Mouse (Mus musculus) heart, postnatal 36 days (tissue): ENCODE data around the gene Adar. TPM values are rescaled to one million over a fixed set of nuclear protein-coding genes. Genes with fewer than 3 reads are reported as not detected.

Experiments used
- DNase-seq, 2 experiments: peaks; one replicate each; pipeline ENCODE4 v3.0.0; 2021 to 2022
- intact Hi-C: fragments of 180-260 bp; cut with DNase I; formaldehyde crosslinking; loops from one replicate; pipeline ENCODE4 v1.15.1; 2025
- total RNA-seq, 2 experiments: library from RNA; stranded (reverse); gene quantifications; 2 replicates each; pipeline ENCODE4 v1.2.3; 2021

Gene Adar
- total RNA-seq, 2 experiments from 2014 or later = 13.2 to 13.7 TPM

DNA sequence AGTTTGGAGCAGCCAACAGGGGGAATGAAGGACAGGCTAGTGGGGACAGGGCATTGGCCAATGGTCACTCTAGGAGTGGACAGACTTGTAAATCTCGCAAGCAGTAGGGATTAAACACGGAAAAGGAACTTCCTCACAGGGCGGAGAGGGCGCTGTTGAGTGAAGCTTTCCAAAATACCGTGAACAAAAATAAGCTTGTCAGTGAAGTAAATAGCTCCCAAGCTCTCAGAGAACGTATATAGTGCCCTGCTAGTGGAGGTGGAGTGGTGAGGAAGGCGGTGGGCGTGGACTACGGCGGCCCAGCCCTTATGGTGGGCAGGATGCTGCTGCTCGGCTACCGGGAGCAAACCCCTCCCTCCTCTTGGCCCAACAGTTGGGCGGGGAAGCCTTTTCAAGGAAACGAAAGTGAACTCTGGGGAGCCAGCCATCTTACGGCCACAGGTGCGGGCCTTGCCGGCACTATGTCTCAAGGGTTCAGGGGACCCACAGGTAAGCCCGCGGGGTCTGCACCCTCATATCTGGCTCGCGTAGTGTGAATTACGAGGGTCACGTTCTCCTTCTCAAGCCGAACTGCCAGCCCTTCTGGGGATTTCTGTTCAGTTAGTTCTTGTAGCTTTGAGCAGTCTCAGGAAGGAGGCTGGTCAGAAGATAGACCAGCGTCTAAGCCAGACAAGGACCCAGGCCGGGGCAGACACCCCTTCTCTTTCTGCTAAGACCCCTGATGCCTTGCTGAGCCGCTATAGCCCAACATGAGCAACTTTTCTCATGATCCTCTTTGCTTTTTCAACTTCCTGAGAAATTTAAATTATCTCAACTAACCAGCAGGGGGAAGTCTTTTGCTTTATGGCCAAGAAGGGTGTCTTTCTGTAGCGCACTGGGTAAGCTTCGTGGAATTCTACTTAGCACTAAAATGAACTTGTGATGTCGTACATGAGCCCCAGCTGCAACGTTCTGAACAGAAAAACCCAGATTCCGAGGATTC lies 15.8 kb downstream of the Adar start:
- DNase-seq = peak; percentile 85 to 86
- intact Hi-C loops = loop anchor here (1.0 to 2.0 kb wide), 3 partner anchors 16 to 128 kb away; partner anchors contain the start of gene Adar

DNA sequence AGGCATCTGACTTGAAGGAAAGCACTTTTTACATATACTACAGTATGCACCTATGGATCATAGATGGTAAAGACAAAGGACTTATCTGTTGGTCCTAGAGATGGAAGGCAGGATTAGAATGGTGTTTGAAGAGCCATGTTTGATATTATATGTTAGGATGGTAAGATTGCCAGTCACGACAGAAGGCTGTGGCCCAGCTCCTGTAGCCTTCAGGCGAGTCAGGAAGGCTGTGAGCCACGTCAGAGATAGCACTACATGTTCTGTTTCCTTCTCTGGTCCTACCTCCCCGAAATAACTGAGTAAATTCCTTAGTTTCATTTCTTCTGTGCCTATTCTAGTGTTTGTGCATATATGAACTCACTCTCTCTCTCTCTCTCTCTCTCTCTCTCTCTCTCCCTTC lies 17.3 kb downstream of the Adar start:
- DNase-seq = no peak
- intact Hi-C loops = no loop called here

GRCm38 (mm10) chr3:89738509-89738908 lies 23.7 kb downstream of the Adar start:
- intact Hi-C loops = no loop called here
- no peak for DNase-seq

- intact Hi-C loops = no loop called here
- DNase-seq = no peak
Observed at GRCm38 (mm10) chr3:89752307-89752706, 37.5 kb downstream of the Adar start.

- intact Hi-C loops = no loop called here
- DNase-seq = no peak
Observed at GRCm38 (mm10) chr3:89755283-89755682, 40.5 kb downstream of the Adar start.

- DNase-seq = no peak
- intact Hi-C loops = no loop called here
Observed at GRCm38 (mm10) chr3:89757851-89758250, 43.0 kb downstream of the Adar start.

DNA sequence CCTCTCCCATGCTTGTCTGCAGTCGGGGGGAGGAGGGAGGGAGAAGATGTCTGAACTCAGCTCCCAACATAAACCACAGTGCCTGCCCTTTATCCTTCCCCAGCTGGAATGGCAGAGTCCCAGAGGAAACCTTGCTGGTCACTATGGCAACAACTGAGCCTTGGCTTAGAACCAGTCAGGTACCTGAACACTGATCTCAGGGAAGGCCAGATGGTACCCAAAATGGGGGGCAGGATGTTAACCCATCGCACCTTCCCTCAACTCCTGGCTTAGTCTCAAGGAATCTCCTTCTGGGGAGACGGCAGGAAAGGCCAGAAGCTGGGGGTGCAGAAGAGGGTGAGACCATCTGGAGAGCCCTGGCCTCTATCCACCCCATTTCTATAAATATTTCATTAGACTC lies 45.0 kb downstream of the Adar start:
- intact Hi-C loops = no loop called here
- no peak for DNase-seq

- DNase-seq = peak; percentile 74 to 85
- intact Hi-C loops = no loop called here
Observed at GRCm38 (mm10) chr3:89764119-89764724, 49.4 kb downstream of the Adar start, which contains the start of gene Chrnb2. Chrnb2 (minus strand) TSS chr3:89764632.

GRCm38 (mm10) chr3:89769584-89769983 lies 54.8 kb downstream of the Adar start:
- no peak for DNase-seq
- intact Hi-C loops = no loop called here

DNA sequence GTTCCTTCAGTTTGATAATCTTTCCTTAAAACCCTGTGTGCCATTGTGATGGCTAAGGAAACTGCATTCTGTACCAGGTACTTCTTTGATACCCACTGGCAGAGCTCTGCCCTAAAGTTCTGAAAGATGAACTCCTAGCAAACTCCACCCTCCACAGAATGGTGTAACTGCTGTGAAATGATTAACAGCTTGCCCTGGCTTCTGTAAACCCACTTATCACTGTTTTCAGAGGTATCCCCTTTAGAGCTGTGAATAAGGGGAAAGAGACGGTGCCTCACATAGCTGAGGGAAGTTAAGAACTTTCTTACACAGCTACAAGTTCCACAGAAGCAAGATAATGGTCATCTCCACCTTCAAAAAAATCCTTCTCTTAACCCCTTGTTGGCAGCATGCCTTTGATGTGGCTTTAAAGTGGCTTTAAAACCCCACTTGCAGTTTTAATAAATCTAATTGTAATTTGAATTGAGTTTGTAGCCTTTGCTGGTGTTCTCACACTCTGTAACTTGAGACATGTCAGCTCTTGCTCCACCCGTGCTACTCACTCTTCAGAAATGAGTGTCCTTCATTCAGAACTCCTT lies 55.7 kb downstream of the Adar start:
- DNase-seq = no peak
- intact Hi-C loops = loop anchor here (2.0 to 5.0 kb wide), 2 partner anchors 258 to 313 kb away; no protein-coding TSS in a partner anchor

- peak; percentile 79 for DNase-seq
- intact Hi-C loops = loop anchor here (1.0 to 5.0 kb wide), 4 partner anchors 42 to 315 kb away; partner anchors contain the start of genes Adar and Ubap2l
Observed at GRCm38 (mm10) chr3:89772588-89772967, 57.8 kb downstream of the Adar start.

DNA sequence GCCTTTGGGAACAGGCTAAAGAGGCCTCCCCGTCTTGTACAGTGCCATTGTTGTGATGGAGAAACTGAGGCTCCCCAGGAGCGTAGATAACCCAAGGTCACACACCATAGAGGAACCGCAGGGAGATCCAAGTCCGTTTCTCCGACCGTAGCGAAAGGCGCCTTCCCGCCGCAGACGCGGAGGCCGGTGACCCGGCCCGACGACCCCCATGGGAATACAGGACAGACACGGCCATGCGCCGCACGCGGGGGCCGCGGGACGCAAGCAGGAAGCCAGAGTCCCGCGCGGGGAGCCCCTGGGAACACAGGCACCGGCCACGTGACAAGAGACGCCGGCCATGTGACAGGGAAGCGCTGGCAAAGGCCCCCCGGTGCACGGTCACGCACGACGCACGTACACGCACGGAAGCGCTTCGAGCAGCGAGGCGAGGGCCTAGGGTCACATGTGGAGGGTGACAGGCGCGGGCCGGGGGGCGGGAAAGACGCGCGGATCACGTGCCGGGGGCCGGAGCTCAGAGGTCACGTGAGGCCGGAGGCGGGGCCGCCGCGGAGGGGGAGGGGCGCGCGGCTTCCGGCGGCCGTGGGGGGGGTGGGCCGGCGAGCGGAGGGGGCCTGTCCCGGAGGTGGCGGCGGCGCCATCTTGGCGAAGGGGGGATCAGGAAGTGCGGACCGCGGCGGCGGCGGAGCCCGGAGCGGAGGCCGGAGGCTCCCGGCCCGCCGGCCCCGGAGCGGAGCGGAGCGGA lies 58.3 kb downstream of the Adar start, which contains the start of gene Ube2q1:
TSS of gene Ube2q1 (plus strand) at position 649 of the 742 bp plus-strand sequence.
- DNase-seq = peak; percentile 93 to 95
- intact Hi-C loops = loop anchor here (1.0 to 5.0 kb wide), 4 partner anchors 43 to 316 kb away; partner anchors contain the start of genes Adar and Ubap2l

DNA sequence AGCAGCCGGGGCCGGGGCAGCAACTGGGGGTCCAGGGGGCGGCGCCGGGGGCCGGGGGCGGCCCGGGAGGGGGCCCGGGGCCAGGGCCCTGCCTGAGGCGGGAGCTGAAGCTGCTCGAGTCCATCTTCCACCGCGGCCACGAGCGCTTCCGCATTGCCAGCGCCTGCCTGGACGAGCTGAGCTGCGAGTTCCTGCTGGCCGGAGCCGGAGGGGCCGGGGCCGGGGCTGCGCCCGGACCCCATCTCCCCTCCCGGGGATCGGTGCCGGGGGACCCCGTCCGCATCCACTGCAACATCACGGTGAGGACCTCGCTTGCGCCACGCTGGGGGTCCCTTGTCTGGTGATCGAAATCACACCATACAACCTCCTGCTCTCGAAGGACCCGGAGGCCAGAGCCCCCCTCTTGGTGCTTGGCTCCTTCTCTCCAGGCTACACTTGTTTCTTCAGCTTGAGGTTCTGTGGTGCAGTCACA lies 59.0 kb downstream of the Adar start:
- intact Hi-C loops = loop anchor here (2.0 to 5.0 kb wide), 2 partner anchors 279 to 316 kb away; partner anchors contain the start of gene Ubap2l

DNA sequence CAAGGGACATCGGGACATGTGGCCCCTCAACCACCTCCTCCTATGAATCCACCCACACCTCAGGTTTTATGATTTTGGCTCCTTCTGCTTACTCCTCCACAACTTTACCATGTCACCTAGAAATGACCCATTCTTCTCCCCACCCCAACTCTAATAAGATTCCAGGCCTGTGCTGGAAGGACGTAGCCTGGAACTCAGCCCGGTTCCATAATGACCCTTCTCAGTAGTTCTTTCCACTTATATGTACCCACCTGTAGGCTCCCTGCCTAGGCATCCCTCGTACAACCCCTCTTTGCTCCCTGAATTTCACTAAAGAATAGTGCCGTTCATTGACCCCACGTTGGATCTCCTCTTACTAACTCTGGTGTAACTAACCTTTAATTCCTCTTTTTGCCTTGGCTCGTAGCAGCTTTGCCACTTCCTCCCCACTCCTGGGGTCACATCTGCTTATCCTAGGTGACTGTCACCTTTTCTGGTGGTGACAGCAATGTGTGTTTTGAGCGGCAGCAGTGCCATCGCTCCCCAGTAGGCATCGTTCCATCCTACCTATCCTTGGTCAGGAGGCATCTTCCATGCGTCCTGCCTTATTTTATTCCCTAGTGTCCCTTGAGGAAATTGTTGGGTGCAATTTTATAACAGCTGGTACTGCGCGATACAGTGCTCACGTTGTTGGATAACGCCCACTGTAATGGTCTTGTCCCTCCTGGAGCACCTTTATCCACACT lies 59.6 kb downstream of the Adar start:
- intact Hi-C loops = loop anchor here (5.0 kb wide), 1 partner anchor 317 kb away; no protein-coding TSS in a partner anchor
- no peak for DNase-seq

More for the DNA sequence above, 59.0 kb downstream of the Adar start:
- DNase-seq = peak in 1 of 2 experiments; percentile 43

GRCm38 (mm10) chr3:89776001-89776400 lies 61.2 kb downstream of the Adar start:
- no peak for DNase-seq
- intact Hi-C loops = no loop called here

- intact Hi-C loops = no loop called here
- DNase-seq = no peak
Observed at GRCm38 (mm10) chr3:89780102-89780501, 65.3 kb downstream of the Adar start.

DNA sequence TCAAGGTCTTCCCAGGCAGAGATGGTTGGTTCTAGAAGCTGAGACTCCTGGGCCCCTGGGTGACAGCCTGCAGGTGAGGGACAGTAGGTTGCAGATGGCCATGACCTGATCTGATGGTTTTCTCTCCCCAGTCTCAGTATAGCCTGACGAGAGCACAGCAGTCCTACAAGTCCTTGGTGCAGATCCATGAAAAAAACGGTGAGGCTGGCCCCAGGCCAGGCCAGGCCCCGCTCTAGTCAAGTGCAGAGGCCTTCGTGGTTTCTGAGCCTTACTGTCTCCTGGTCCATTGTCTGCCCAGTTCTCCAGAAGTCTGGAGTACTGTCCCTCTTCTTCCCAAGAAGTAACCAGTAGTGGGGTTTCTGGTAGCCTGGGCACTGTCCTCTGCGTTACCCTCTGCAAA lies 66.8 kb downstream of the Adar start:
- DNase-seq = no peak
- intact Hi-C loops = no loop called here

DNA sequence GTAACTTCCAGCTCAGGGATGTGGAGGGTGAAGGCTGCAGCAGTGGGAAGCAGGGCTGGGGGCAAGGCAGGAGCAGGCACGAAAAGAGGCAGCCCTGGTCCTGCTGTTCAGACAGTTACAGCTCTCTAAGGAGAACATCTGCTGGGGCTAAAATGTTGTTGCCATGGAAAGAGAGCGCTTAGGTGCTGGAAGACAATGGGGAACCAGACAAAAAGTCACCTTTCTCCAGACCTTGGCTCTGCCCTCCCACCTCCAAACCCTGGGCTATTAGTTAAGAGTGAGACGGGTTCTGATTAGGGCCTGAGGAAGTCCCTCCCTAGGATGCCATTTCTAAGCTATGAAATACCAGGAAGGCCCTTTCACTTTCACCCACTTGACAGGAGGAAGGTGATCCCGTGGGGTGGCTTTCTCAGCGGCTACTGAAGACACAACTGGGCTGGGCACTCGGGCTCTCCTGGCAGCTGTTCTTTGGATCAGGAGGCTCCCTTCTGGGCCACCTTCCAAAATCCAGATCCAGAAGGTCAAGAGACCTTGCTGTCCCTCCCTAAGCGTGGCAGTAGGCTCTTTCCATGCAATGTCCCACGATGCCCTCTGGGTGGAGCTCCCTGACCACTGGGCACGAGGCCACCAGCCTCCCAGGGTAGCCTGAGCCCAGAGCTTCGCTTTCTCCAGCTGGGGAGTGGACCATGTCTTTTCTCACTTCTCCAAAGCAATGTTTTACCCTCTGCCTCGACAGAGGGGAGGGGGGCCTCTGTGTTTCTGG lies 70.3 kb downstream of the Adar start:
- DNase-seq = peak; percentile 86 to 87
- intact Hi-C loops = loop anchor here (1.0 to 5.0 kb wide), 3 partner anchors 32 to 177 kb away; partner anchors contain the start of gene Atp8b2
